Mouse (Mus musculus): ENCODE results near the gene Pinlyp. TPM values are rescaled to one million over a fixed set of nuclear protein-coding genes. Genes with fewer than 3 reads are reported as not detected.

Gene Pinlyp
- polyA plus RNA-seq, 2 experiments: 0.35 to 1.7 TPM

- DNase-seq (ENCODE audit: low spot score): no peak
- Histone ChIP-seq H3K9me3 (ENCODE audit: control insufficient read depth, low read length) (no peaks in the 10 kb centered on the region), H3K36me3 (ENCODE audit: control insufficient read depth, insufficient read depth, low read length) (no peaks in the 10 kb centered on the region; the same call in 1 of the 2 replicates), H3K27me3 (ENCODE audit: control insufficient read depth, insufficient read depth, low read length) (peaks cover 1% of the 10 kb centered on the region; the same call in 1 of the 2 replicates), H3K4me1 (ENCODE audit: control insufficient read depth, insufficient read depth, low read length) (peaks cover 14% of the 10 kb centered on the region), H3K4me3 (replicated peaks; ENCODE audit: low read length) (no peak overlapping the region), H3K4me2 (replicated peaks; ENCODE audit: low read depth, low read length, severe bottlenecking) (no peak overlapping the region), H3K9ac (ENCODE audit: low read depth, low read length, severe bottlenecking) (no peak overlapping the region), H3K27ac (replicated peaks; ENCODE audit: low read depth, low read length) (no peak overlapping the region)
- no peak for ATAC-seq (ENCODE audit: low FRiP score, low read depth)
- no peak for TF ChIP-seq POLR2A (IDR thresholded peaks at IDR 0.05; ENCODE audit: borderline replicate concordance, extremely low read depth, insufficient read depth, insufficient read length)
- 57% methylated on average over 4 of the region's 4 CpGs for WGBS
These were observed 46.2 kb upstream of the Pinlyp start for GRCm38 (mm10) chr7:24592163-24592562.

DNA sequence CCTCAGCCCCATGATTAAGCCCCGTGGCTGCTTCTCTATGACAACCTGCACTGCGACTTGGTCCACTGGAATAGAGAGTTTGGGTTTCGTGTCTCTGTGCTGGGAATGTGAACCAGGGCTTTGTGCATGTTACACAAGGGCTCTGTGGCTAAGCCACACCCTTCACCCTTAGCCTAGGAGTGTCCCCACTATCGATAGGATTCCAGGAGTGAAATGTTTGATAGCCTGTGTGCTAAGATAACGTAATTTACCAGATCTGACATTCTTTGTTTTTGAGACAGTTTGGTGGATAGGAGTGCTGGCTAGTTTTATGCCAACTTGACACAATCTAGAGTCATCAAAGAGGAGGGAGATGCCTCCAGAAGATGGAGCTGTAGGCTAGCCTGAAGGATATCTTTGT lies 45.8 kb upstream of the Pinlyp start:
- no peak overlapping the region for H3K9ac ChIP-seq (ENCODE audit: low read depth, low read length, severe bottlenecking)
- WGBS: 68% methylated on average over 5 of the region's 5 CpGs
- H3K9me3 ChIP-seq (ENCODE audit: control insufficient read depth, low read length): no peaks in the 10 kb centered on the region
- ATAC-seq (ENCODE audit: low FRiP score, low read depth): no peak
- no peak overlapping the region for H3K4me3 ChIP-seq (replicated peaks; ENCODE audit: low read length)
- no peaks in the 10 kb centered on the region; the same call in 1 of the 2 replicates for H3K36me3 ChIP-seq (ENCODE audit: control insufficient read depth, insufficient read depth, low read length)
- peaks cover 6% of the 10 kb centered on the region; the same call in 1 of the 2 replicates for H3K27me3 ChIP-seq (ENCODE audit: control insufficient read depth, insufficient read depth, low read length)
- no peak overlapping the region for H3K4me2 ChIP-seq (replicated peaks; ENCODE audit: low read depth, low read length, severe bottlenecking)
- peaks cover 18% of the 10 kb centered on the region for H3K4me1 ChIP-seq (ENCODE audit: control insufficient read depth, insufficient read depth, low read length)
- H3K27ac ChIP-seq (replicated peaks; ENCODE audit: low read depth, low read length): no peak overlapping the region
- no peak for TF ChIP-seq POLR2A (IDR thresholded peaks at IDR 0.05; ENCODE audit: borderline replicate concordance, extremely low read depth, insufficient read depth, insufficient read length)
- no peak for DNase-seq (ENCODE audit: low spot score)

- no peak for TF ChIP-seq POLR2A (IDR thresholded peaks at IDR 0.05; ENCODE audit: borderline replicate concordance, extremely low read depth, insufficient read depth, insufficient read length)
- H3K4me3 ChIP-seq (replicated peaks; ENCODE audit: low read length): no peak overlapping the region
- peaks cover 28% of the 10 kb centered on the region for H3K27me3 ChIP-seq (ENCODE audit: control insufficient read depth, insufficient read depth, low read length)
- ATAC-seq (ENCODE audit: low FRiP score, low read depth) (no peak), DNase-seq (ENCODE audit: low spot score) (no peak)
- no peak overlapping the region for H3K4me2 ChIP-seq (replicated peaks; ENCODE audit: low read depth, low read length, severe bottlenecking)
- H3K9me3 ChIP-seq (ENCODE audit: control insufficient read depth, low read length): no peaks in the 10 kb centered on the region
- 61% methylated on average over 13 of the region's 13 CpGs for WGBS
- no peak overlapping the region for H3K9ac ChIP-seq (ENCODE audit: low read depth, low read length, severe bottlenecking)
- H3K36me3 ChIP-seq (ENCODE audit: control insufficient read depth, insufficient read depth, low read length): no peaks in the 10 kb centered on the region
- peaks cover 8% of the 10 kb centered on the region for H3K4me1 ChIP-seq (ENCODE audit: control insufficient read depth, insufficient read depth, low read length)
- no peak overlapping the region for H3K27ac ChIP-seq (replicated peaks; ENCODE audit: low read depth, low read length)
These were observed 42.4 kb upstream of the Pinlyp start for GRCm38 (mm10) chr7:24588336-24588735.

DNA sequence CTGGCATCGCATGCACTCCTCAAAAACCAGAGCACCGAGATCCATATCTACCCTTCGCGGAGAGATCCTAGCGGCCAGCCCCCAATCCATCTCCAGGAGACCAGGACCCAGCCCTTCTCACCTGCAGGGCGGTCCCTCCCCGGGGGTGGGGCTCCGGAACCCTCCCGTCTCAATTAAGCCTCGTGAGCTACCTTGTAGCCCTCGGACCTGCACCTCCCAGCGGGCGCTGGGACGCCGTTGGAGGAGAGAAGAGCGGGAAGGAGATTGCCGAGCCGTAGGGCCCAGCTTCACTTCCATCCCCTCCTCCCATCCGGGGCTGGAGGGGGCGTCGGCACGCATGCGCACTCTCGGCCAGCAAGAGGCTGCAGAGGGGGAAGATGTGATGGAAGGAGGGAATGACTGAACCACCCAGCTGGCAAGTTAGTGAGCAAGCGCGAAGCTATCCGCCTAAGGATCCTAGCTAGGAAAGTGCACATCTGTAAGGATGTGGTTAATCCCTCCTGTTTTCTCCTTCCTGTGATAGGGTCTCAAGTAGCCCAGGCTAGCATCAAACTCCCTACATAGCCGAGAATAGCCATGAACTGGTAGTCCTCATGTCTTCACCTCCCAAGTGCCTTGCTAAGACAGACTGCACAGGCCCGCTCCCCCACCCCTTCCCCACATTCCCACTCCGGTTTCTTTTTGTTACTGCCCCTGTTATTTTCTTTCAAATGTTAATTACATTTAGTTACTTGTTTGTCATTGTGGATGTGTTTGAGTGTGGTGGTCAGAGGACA lies 41.6 kb upstream of the Pinlyp start, which contains the start of the genes Ethe1 and Zfp575:
Gene Ethe1 (plus strand): TSS at position 214 of the 776 bp plus-strand sequence.
Gene Zfp575 (minus strand): TSS at position 312 of the 776 bp plus-strand sequence.
- peaks cover 6% of the 10 kb centered on the region for H3K4me1 ChIP-seq (ENCODE audit: control insufficient read depth, insufficient read depth, low read length)
- no peaks in the 10 kb centered on the region for H3K36me3 ChIP-seq (ENCODE audit: control insufficient read depth, insufficient read depth, low read length)
- ATAC-seq (ENCODE audit: low FRiP score, low read depth) (peak; percentile 78), DNase-seq (ENCODE audit: low spot score) (peak; percentile 74)
- H3K27me3 ChIP-seq (ENCODE audit: control insufficient read depth, insufficient read depth, low read length): peaks cover 28% of the 10 kb centered on the region
- 11% methylated on average over 29 of the region's 30 CpGs for WGBS
- TF ChIP-seq POLR2A (IDR thresholded peaks at IDR 0.05; ENCODE audit: borderline replicate concordance, extremely low read depth, insufficient read depth, insufficient read length): peak; percentile 89; the same call in 1 of the 2 replicates
- H3K4me2 ChIP-seq (replicated peaks; ENCODE audit: low read depth, low read length, severe bottlenecking): peak within 1 kb of the TSS; percentile 61
- H3K9me3 ChIP-seq (ENCODE audit: control insufficient read depth, low read length): no peaks in the 10 kb centered on the region
- peak within 1 kb of the TSS; percentile 63 for H3K9ac ChIP-seq (ENCODE audit: low read depth, low read length, severe bottlenecking)
- peak within 1 kb of the TSS; percentile 30; the same call in 1 of the 2 replicates for H3K27ac ChIP-seq (replicated peaks; ENCODE audit: low read depth, low read length)
- H3K4me3 ChIP-seq (replicated peaks; ENCODE audit: low read length): peak within 1 kb of the TSS; percentile 47

DNA sequence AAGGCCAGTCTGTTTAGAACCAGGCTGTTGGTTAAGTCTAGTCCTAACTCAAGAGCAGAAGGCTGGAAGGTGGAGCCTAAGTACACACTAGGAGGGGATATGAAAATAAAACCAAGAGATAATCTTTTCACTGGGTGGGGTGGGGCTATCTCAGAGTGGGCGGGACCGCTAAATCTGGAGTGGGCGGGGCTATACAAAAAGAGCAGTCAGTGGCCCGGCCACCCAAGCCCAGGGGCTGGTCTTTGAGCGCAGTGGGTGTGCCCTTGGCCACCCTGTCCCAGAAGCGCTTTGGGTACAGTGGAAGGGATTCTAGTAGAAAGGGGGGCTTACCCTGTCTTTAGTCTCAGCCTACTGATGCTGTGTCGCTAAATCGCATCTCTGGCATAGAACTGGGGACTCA lies 40.9 kb upstream of the Pinlyp start:
- H3K4me3 ChIP-seq (replicated peaks; ENCODE audit: low read length): peak overlapping the region; percentile 47
- H3K36me3 ChIP-seq (ENCODE audit: control insufficient read depth, insufficient read depth, low read length): no peaks in the 10 kb centered on the region
- peak overlapping the region; percentile 61 for H3K4me2 ChIP-seq (replicated peaks; ENCODE audit: low read depth, low read length, severe bottlenecking)
- ATAC-seq (ENCODE audit: low FRiP score, low read depth) (peak; percentile 61), DNase-seq (ENCODE audit: low spot score) (no peak)
- no peaks in the 10 kb centered on the region for H3K9me3 ChIP-seq (ENCODE audit: control insufficient read depth, low read length)
- 7% methylated on average over 8 of the region's 8 CpGs for WGBS
- peak overlapping the region; percentile 63 for H3K9ac ChIP-seq (ENCODE audit: low read depth, low read length, severe bottlenecking)
- peaks cover 28% of the 10 kb centered on the region for H3K27me3 ChIP-seq (ENCODE audit: control insufficient read depth, insufficient read depth, low read length)
- no peak for TF ChIP-seq POLR2A (IDR thresholded peaks at IDR 0.05; ENCODE audit: borderline replicate concordance, extremely low read depth, insufficient read depth, insufficient read length)
- H3K27ac ChIP-seq (replicated peaks; ENCODE audit: low read depth, low read length): no peak overlapping the region
- peaks cover 6% of the 10 kb centered on the region for H3K4me1 ChIP-seq (ENCODE audit: control insufficient read depth, insufficient read depth, low read length)

Measured in limb, embryonic 14.5 days (tissue).